Mouse (Mus musculus): ENCODE results near the gene Ttc27. TPM values are rescaled to one million over a fixed set of nuclear protein-coding genes. Genes with fewer than 3 reads are reported as not detected.

Gene Ttc27
- polyA plus RNA-seq, 1 experiment from 2014 or later: 27.1 TPM

DNA sequence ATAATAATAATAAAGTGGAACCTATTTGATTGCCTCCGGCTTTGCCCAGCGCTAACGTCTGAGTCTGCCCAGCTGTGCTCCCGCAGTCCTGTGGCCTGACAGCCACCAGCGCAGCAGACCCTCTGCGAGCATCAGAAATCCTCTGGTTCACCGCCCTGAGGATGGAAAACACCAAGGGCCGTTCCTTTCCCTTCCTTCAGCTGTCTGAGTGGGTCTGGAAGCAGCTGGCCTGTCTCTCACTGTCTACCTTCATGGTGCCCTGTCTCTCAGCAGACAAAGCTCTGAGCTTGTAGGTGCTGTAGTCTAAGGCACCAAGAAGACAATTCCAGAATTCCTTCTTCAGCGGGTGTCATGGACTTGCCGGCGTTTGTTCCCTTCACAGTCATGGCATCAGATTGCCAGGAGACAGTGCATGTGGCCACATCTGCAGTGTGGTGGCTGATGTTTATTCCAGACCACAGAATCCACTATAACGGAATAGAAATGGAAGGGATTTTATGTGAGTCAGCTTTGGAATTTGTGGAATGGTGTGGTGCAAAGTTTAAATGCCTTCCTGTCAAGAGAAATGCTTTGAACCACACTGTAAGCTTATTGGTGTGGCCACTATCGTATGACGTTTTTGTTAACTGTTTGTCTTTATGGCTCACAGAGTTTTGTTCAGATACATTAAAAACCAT lies 78.6 kb downstream of the Ttc27 start:
- Histone ChIP-seq H3K4me2 (no peak overlapping the region), H3K4me3 (replicated peaks) (no peak overlapping the region), H3K36me3 (peaks cover 8% of the 10 kb centered on the region; the same call in 1 of the 2 replicates), H3K27me3 (no peaks in the 10 kb centered on the region), H3K9me3 (no peaks in the 10 kb centered on the region), H3K4me1 (replicated peaks) (peaks cover 6% of the 10 kb centered on the region; the same call in 1 of the 2 replicates), H3K9ac (replicated peaks) (no peak overlapping the region), H3K27ac (peak overlapping the region; percentile 37; the same call in 1 of the 2 replicates)
- WGBS: 66% methylated on average over 14 of the region's 14 CpGs
- ATAC-seq (ENCODE audit: insufficient number of reproducible peaks, insufficient read depth, low FRiP score, low TSS enrichment, low read depth): peak; percentile 56; the same call in 1 of the 2 replicates

DNA sequence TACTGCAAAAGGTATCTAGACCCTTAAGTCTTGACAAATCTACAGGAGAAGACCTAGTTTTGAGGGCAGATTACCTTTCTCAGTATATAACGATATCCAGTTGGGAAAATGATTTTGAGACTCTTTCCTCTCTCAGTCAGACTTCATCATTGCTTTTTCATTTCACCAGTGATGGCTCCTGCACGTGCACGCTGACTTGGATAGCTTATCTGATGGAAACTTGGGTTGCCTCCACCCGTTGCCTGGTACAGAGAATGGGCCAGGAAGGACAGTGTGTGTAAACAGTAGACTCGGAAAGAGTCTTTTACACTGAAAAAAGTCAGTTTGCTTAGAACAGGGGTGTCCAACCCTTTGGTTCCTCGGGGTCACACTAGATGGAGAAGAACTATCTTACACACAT lies 82.3 kb downstream of the Ttc27 start:
- H3K27ac ChIP-seq: no peak overlapping the region
- WGBS: 93% methylated on average over 6 of the region's 6 CpGs
- H3K36me3 ChIP-seq: peaks cover 8% of the 10 kb centered on the region; the same call in 1 of the 2 replicates
- H3K9me3 ChIP-seq: no peaks in the 10 kb centered on the region
- no peak overlapping the region for H3K4me2 ChIP-seq
- H3K9ac ChIP-seq (replicated peaks): no peak overlapping the region
- no peak for ATAC-seq (ENCODE audit: insufficient number of reproducible peaks, insufficient read depth, low FRiP score, low TSS enrichment, low read depth)
- no peaks in the 10 kb centered on the region for H3K27me3 ChIP-seq
- H3K4me3 ChIP-seq (replicated peaks): no peak overlapping the region
- H3K4me1 ChIP-seq (replicated peaks): peaks cover 21% of the 10 kb centered on the region; the same call in 1 of the 2 replicates

DNA sequence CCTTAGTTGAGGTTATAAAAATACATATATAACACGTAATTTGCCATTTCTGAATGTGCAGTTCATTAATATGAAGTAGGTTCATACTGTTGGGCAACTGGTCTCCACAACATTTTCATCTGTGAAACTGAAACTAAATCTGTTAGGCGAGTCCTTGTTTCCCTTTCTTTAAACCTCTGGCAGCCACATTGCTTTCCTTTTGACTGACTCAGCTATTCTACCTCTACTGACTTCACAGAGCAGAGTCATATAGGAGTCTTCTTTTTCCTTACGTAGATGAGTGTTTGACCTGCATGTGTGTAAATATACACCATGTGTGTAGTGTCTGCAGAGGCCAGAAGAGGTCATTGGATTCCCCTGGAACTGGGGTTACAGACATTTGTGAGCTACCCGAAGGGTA lies 85.2 kb downstream of the Ttc27 start:
- peaks cover 15% of the 10 kb centered on the region; the same call in 1 of the 2 replicates for H3K4me1 ChIP-seq (replicated peaks)
- WGBS: 81% methylated on average over 4 of the region's 4 CpGs

DNA sequence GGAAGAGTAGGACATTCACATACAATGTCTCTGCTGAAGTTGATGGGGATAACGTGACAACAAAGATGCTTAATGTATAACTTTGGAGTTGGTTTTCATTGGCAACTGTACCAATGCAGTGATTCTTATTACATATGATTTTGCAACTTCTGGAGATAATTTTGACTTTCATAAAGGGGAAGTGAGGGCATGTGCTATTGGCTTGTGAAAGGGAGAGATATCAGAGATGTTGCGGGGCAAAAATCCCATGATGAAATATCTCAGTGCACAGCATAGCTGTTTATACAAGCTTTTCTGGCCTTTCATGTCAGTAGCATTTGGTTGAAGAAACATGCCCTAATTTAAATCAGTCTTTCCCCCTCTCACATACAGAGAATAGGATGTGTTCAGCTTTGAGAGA lies 86.3 kb downstream of the Ttc27 start:
- no peak overlapping the region for H3K4me2 ChIP-seq
- H3K27me3 ChIP-seq: no peaks in the 10 kb centered on the region
- H3K36me3 ChIP-seq: peaks cover 8% of the 10 kb centered on the region; the same call in 1 of the 2 replicates
- no peak overlapping the region for H3K27ac ChIP-seq
- ATAC-seq (ENCODE audit: insufficient number of reproducible peaks, insufficient read depth, low FRiP score, low TSS enrichment, low read depth): no peak
- H3K9ac ChIP-seq (replicated peaks): no peak overlapping the region
- WGBS: 97% methylated on average over 2 of the region's 2 CpGs
- no peak overlapping the region for H3K4me3 ChIP-seq (replicated peaks)
- no peaks in the 10 kb centered on the region for H3K9me3 ChIP-seq
- H3K4me1 ChIP-seq (replicated peaks): peaks cover 20% of the 10 kb centered on the region

More for the DNA sequence above, 85.2 kb downstream of the Ttc27 start:
- ATAC-seq (ENCODE audit: insufficient number of reproducible peaks, insufficient read depth, low FRiP score, low TSS enrichment, low read depth): no peak
- Histone ChIP-seq H3K27ac (no peak overlapping the region), H3K4me3 (replicated peaks) (no peak overlapping the region), H3K9me3 (no peaks in the 10 kb centered on the region), H3K4me2 (no peak overlapping the region), H3K9ac (replicated peaks) (no peak overlapping the region), H3K27me3 (no peaks in the 10 kb centered on the region), H3K36me3 (peaks cover 8% of the 10 kb centered on the region; the same call in 1 of the 2 replicates)

DNA sequence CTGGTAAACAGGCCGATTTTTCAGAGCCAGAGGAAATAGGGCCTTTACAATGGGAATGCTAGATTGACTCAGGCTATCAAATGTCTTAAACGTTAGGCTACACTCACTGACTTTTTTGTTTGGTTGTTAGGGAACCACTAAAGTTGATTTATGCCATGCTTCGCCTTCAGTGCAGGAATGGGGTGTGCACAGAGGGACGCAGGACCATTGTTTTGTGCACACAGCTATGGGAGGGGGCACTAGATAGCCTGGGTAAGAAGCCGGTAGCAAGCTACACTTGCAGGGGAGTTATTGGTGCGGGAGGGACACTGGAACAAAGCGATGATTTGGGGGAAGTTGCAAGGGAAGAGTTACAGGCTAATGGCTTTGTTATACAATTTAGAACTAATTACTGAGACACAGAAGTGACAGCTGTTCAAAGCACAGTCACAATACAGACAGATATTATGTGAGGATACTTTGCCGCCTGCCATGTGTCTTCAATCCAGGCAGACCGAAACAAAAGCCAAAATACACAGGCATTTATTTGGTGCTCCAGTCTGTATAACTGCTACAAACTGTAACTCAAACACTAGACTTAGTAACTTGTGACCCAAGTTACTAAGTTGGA lies 86.9 kb downstream of the Ttc27 start:
- WGBS: 42% methylated on average over 9 of the region's 9 CpGs
- no peak overlapping the region for H3K27ac ChIP-seq
- H3K27me3 ChIP-seq: no peaks in the 10 kb centered on the region
- H3K9ac ChIP-seq (replicated peaks): no peak overlapping the region
- no peak overlapping the region for H3K4me2 ChIP-seq
- no peak for ATAC-seq (ENCODE audit: insufficient number of reproducible peaks, insufficient read depth, low FRiP score, low TSS enrichment, low read depth)
- no peaks in the 10 kb centered on the region for H3K9me3 ChIP-seq
- H3K36me3 ChIP-seq: peaks cover 7% of the 10 kb centered on the region; the same call in 1 of the 2 replicates
- H3K4me1 ChIP-seq (replicated peaks): peaks cover 20% of the 10 kb centered on the region
- H3K4me3 ChIP-seq (replicated peaks): no peak overlapping the region

DNA sequence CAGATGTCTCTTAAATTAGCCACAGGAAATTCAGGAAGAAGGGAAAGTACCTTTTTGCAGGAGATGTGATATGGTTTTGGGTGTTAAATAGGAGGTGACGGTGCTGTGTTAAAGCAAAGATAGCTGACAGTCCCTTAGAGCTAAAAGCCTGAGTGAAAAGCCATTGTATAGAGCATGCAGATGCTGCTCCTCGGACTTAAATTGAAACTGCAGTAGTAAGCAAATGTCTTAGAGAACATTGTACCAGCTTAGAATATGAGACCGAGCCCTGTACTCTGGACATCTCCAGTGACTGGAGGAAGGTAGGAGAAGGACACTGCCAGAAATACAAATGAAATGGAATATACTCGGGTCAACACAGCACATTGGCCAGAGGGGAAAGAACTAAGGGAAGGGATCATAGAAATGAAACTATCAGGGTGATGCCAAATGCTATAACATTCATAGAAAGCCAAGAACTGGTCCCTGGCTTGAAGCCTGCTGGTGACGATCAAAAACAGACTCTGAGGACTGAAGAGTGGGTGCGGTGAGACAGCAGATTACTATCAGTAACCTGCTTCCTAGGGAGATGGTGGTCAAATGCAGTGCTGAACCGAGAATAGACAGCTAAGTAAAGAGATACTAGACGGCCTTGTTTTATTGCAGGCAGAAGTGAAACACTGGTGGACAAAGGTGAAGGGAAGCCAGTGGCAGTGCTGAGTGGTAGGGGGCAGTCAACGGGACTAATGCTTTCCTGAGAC lies 90.1 kb downstream of the Ttc27 start:
- peaks cover 14% of the 10 kb centered on the region for H3K4me1 ChIP-seq (replicated peaks)
- H3K27me3 ChIP-seq: no peaks in the 10 kb centered on the region
- H3K9me3 ChIP-seq: no peaks in the 10 kb centered on the region
- H3K36me3 ChIP-seq: no peaks in the 10 kb centered on the region
- H3K9ac ChIP-seq (replicated peaks): no peak overlapping the region
- ATAC-seq (ENCODE audit: insufficient number of reproducible peaks, insufficient read depth, low FRiP score, low TSS enrichment, low read depth): no peak
- H3K4me2 ChIP-seq: no peak overlapping the region
- WGBS: 77% methylated on average over 9 of the region's 9 CpGs
- no peak overlapping the region for H3K4me3 ChIP-seq (replicated peaks)
- no peak overlapping the region for H3K27ac ChIP-seq

DNA sequence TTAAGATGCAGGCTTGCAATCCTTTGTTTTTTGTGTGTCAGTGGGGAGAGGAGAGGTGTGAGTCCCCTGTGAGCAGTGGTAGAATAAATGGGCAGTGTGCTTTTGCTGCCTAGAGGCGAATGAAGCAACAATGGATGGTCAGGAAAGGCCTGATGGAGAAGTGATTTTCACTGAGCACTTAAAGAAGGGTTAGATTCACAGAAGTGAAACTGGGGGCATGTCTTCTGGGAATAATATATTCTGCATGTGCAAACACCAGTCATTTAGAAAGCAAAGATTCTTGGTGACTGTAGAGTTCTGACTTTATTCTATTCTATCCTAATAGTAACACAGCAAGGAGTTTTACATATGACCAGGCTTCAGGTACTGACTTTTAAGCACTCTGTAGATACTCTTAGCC lies 90.8 kb downstream of the Ttc27 start:
- ATAC-seq (ENCODE audit: insufficient number of reproducible peaks, insufficient read depth, low FRiP score, low TSS enrichment, low read depth): no peak
- no peak overlapping the region for H3K4me2 ChIP-seq
- WGBS: 72% methylated on average over 1 of the region's 1 CpGs

DNA sequence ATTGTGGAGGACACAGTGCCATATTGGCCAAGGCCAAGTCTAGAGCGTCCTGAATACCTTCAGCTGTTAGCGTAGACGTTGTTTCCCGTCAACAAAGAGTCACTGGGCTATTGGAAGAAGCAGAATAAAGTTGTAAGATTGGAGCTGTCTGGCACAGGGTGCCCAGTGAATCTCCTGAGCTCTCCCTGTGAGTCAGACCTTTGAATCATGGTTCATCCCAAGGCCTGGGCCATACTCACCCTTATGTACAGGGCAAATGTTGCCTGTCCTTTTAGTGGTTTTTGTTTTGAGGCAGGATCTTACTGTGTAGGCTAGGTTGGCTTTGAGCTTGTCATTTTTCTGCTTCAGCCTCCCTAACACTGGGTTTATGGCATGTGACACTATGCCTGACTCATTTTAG lies 91.4 kb downstream of the Ttc27 start:
- no peaks in the 10 kb centered on the region for H3K36me3 ChIP-seq
- WGBS: 95% methylated on average over 4 of the region's 4 CpGs
- H3K9me3 ChIP-seq: no peaks in the 10 kb centered on the region
- peaks cover 14% of the 10 kb centered on the region for H3K4me1 ChIP-seq (replicated peaks)
- no peak overlapping the region for H3K4me3 ChIP-seq (replicated peaks)
- no peak overlapping the region for H3K27ac ChIP-seq
- no peak overlapping the region for H3K9ac ChIP-seq (replicated peaks)
- ATAC-seq (ENCODE audit: insufficient number of reproducible peaks, insufficient read depth, low FRiP score, low TSS enrichment, low read depth): no peak
- no peaks in the 10 kb centered on the region for H3K27me3 ChIP-seq
- no peak overlapping the region for H3K4me2 ChIP-seq

More for the DNA sequence above, 90.8 kb downstream of the Ttc27 start:
- Histone ChIP-seq H3K9me3 (no peaks in the 10 kb centered on the region), H3K4me1 (replicated peaks) (peaks cover 14% of the 10 kb centered on the region), H3K9ac (replicated peaks) (no peak overlapping the region), H3K27ac (0 out of 2 replicates have a peak overlapping the region, but pooled peaks have one; percentile 19), H3K27me3 (no peaks in the 10 kb centered on the region), H3K36me3 (no peaks in the 10 kb centered on the region), H3K4me3 (replicated peaks) (no peak overlapping the region)

DNA sequence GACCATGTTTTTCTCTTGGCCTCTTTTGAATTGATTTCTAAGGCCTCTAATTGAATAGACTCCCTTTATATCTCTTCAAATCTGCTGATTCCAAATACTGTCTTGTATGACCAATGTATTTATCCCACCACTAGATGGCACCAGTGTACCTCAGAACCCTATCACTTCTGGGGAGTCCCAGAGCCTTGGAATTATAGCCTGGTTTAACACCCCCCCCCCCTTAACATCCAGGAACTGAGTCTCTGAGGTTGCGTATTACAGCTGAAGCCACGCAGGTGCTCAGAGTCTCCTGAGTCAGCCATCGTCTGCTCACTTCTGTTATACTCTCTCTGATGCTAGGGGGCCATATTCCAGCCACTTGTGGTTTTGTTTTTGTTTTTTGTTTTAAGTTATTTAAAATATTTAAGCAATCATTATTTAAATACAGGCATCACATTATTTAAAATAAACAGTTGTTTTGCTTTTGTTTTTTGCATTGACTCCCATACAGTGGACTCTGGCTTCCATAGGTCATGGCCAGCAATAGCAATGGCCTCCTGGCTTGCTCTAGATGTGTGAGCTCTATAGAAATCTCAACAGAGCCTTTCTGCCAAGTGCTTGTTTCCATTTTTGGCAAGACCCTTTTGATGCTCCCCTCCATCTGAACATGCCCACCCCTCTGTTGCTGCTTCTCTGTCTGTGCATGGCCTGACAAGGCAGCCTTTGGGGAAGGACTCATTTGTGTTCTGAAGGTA lies 93.5 kb downstream of the Ttc27 start:
- H3K9me3 ChIP-seq: no peaks in the 10 kb centered on the region
- no peak overlapping the region for H3K9ac ChIP-seq (replicated peaks)
- 14% methylated on average over 3 of the region's 3 CpGs for WGBS
- no peak overlapping the region for H3K4me2 ChIP-seq
- ATAC-seq (ENCODE audit: insufficient number of reproducible peaks, insufficient read depth, low FRiP score, low TSS enrichment, low read depth): peak; percentile 73
- no peaks in the 10 kb centered on the region for H3K27me3 ChIP-seq
- no peak overlapping the region; the same call in 1 of the 2 replicates for H3K27ac ChIP-seq
- H3K4me3 ChIP-seq (replicated peaks): no peak overlapping the region
- no peaks in the 10 kb centered on the region for H3K36me3 ChIP-seq
- peaks cover 8% of the 10 kb centered on the region for H3K4me1 ChIP-seq (replicated peaks)

DNA sequence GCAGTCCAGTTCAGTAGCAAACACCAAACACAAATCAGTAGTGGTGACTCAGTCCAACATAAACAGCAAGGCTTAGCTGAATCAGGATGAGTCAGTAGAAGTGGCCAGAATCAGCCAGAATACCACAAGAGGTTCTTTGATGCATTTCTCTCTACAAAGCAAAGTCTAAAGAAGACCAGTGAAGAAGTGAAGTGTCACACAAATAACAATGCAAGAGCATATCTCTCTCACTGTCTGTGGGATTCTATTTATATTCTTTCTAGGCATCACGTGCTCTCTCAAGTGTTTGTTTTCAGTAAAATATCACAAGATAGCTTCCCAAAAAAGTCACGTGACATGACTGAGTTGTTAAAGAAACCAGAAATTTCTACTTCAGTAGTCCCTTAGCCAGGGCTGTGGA lies 102.2 kb downstream of the Ttc27 start:
- ATAC-seq (ENCODE audit: insufficient number of reproducible peaks, insufficient read depth, low FRiP score, low TSS enrichment, low read depth): no peak
- no peaks in the 10 kb centered on the region for H3K4me1 ChIP-seq (replicated peaks)
- H3K27me3 ChIP-seq: no peaks in the 10 kb centered on the region
- H3K4me2 ChIP-seq: no peak overlapping the region
- H3K4me3 ChIP-seq (replicated peaks): no peak overlapping the region
- no peak overlapping the region for H3K27ac ChIP-seq
- peaks cover 3% of the 10 kb centered on the region; the same call in 1 of the 2 replicates for H3K36me3 ChIP-seq
- no peak overlapping the region for H3K9ac ChIP-seq (replicated peaks)
- H3K9me3 ChIP-seq: peaks cover 10% of the 10 kb centered on the region
- 92% methylated on average over 2 of the region's 2 CpGs for WGBS
